Mouse (Mus musculus): ENCODE measurements around the gene Dnajb6. TPM values are rescaled to one million over a fixed set of nuclear protein-coding genes. Genes with fewer than 3 reads are reported as not detected.

Gene Dnajb6
- total and polyA plus RNA-seq, 3 experiments = 61.1 to 196 (median 140) TPM

DNA sequence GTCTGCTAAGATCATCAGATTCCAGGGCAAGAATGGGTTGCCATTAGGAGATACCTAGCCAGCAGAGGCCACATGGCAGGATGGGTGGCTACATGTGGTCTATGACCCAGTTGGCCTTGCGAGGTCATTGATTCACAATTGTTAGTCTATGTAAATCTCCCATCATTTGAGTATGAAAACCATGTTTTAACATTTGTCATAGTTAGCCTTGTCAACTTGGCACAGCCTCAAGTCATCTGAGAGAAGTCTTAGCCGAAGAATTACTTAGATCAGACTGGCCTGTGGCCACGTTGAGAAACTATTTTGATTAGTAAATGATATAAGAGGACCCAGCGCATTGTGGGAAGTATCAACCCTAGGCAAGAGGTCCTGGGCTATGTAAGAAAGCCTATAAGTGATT, 28.2 kb upstream of the Dnajb6 start:
- dilution Hi-C loops (cut with MboI; ENCODE audit: extremely low pct_ligation_motif_present, extremely low pct_unique_long_range_greater_than_20kb, low sequenced_read_pairs) = no loop called here

GRCm38 (mm10) chr5:29708258-29708657, 27.2 kb upstream of the Dnajb6 start:
- no peak for DNase-seq (ENCODE audit: extremely low read depth)
- no peaks in the 10 kb centered on the region for H3K27me3 ChIP-seq (replicated peaks)
- in situ Hi-C loops (cut with MboI; ENCODE audit: low pct_ligation_motif_present, low pct_unique_long_range_greater_than_20kb, low sequenced_read_pairs) (no loop called here), dilution Hi-C loops (cut with MboI; ENCODE audit: extremely low pct_ligation_motif_present, extremely low pct_unique_long_range_greater_than_20kb, low sequenced_read_pairs) (no loop called here)
- H3K4me2 ChIP-seq (ENCODE audit: insufficient read depth, low read depth, poor library complexity, severe bottlenecking) = no peak overlapping the region
- H3K4me1 ChIP-seq (ENCODE audit: control insufficient read depth in 1 of 2, insufficient read depth in 2 of 2) = no peaks in the 10 kb centered on the region
- no peak overlapping the region for H3K9ac ChIP-seq (ENCODE audit: insufficient read depth, low read depth)
- no peak overlapping the region for H3K4me3 ChIP-seq (replicated peaks in 1 of 3; ENCODE audit: low read depth in 2 of 3, low read length in 2 of 3, poor library complexity in 1 of 3)
- no peak for TF ChIP-seq MXI1 (IDR thresholded peaks at IDR 0.05; ENCODE audit: low read depth, low read length)
- no peak for TF ChIP-seq SIN3A (IDR thresholded peaks at IDR 0.05; ENCODE audit: low read length)
- no peak for TF ChIP-seq JUND (conservative IDR thresholded peaks at IDR 0.05; ENCODE audit: low read depth, low read length)
- TF ChIP-seq ZNF384 (IDR thresholded peaks at IDR 0.05; ENCODE audit: low read depth, low read length) = no peak
- no peak for TF ChIP-seq E2F4 (IDR thresholded peaks at IDR 0.05; ENCODE audit: insufficient replicate concordance, low read depth, low read length)
- no peak for TF ChIP-seq CHD1 (IDR thresholded peaks at IDR 0.05; ENCODE audit: low read depth, low read length)
- no peaks in the 10 kb centered on the region for H3K79me2 ChIP-seq (replicated peaks; ENCODE audit: control insufficient read depth, extremely low read depth, insufficient read depth, poor library complexity, severe bottlenecking)
- H3K27ac ChIP-seq (ENCODE audit: insufficient read depth, low read depth) = no peak overlapping the region
- H3K9me3 ChIP-seq (replicated peaks; ENCODE audit: low read length) = no peaks in the 10 kb centered on the region
- H3K36me3 ChIP-seq (replicated peaks in 1 of 2; ENCODE audit: control insufficient read depth in 1 of 2, insufficient read depth in 1 of 2, low read length in 1 of 2) = no peaks in the 10 kb centered on the region

More for the DNA sequence above, 28.2 kb upstream of the Dnajb6 start:
- no peak overlapping the region for H3K9ac ChIP-seq (ENCODE audit: insufficient read depth, low read depth)
- no peaks in the 10 kb centered on the region for H3K36me3 ChIP-seq (replicated peaks in 1 of 2; ENCODE audit: control insufficient read depth in 1 of 2, insufficient read depth in 1 of 2, low read length in 1 of 2)
- H3K27me3 ChIP-seq (replicated peaks) = no peaks in the 10 kb centered on the region
- no peak overlapping the region for H3K4me2 ChIP-seq (ENCODE audit: insufficient read depth, low read depth, poor library complexity, severe bottlenecking)
- no peak for TF ChIP-seq TCF12 (IDR thresholded peaks at IDR 0.05; ENCODE audit: low read depth, low read length)
- no peak for TF ChIP-seq MAX (IDR thresholded peaks at IDR 0.05; ENCODE audit: low read length)
- no peak for TF ChIP-seq SMC3 (IDR thresholded peaks at IDR 0.05; ENCODE audit: low read depth, low read length)
- TF ChIP-seq MAFK (IDR thresholded peaks at IDR 0.05; ENCODE audit: insufficient replicate concordance, low read length) = no peak
- TF ChIP-seq ZNF384 (IDR thresholded peaks at IDR 0.05; ENCODE audit: low read depth, low read length) = no peak
- TF ChIP-seq ELF1 (IDR thresholded peaks at IDR 0.05; ENCODE audit: low read depth, low read length) = no peak
- TF ChIP-seq ETS1 (conservative IDR thresholded peaks at IDR 0.05; ENCODE audit: low read depth, low read length) = no peak
- TF ChIP-seq POLR2AphosphoS2 (IDR thresholded peaks at IDR 0.05; ENCODE audit: low read depth, low read length) = no peak
- TF ChIP-seq USF2 (conservative IDR thresholded peaks at IDR 0.05; ENCODE audit: low read depth, low read length) = no peak
- TF ChIP-seq EP300 (IDR thresholded peaks at IDR 0.05; ENCODE audit: low read length) = no peak
- H3K4me1 ChIP-seq (ENCODE audit: control insufficient read depth in 1 of 2, insufficient read depth in 2 of 2) = no peaks in the 10 kb centered on the region; a peak in 1 of 4 replicates
- H3K79me2 ChIP-seq (replicated peaks; ENCODE audit: control insufficient read depth, extremely low read depth, insufficient read depth, poor library complexity, severe bottlenecking) = no peaks in the 10 kb centered on the region
- in situ Hi-C loops (cut with MboI; ENCODE audit: low pct_ligation_motif_present, low pct_unique_long_range_greater_than_20kb, low sequenced_read_pairs) = no loop called here
- no peak for DNase-seq (ENCODE audit: extremely low read depth)
- H3K27ac ChIP-seq (ENCODE audit: insufficient read depth, low read depth) = no peak overlapping the region
- no peaks in the 10 kb centered on the region for H3K9me3 ChIP-seq (replicated peaks; ENCODE audit: low read length)
- H3K4me3 ChIP-seq (replicated peaks in 1 of 3; ENCODE audit: low read depth in 2 of 3, low read length in 2 of 3, poor library complexity in 1 of 3) = no peak overlapping the region

DNA sequence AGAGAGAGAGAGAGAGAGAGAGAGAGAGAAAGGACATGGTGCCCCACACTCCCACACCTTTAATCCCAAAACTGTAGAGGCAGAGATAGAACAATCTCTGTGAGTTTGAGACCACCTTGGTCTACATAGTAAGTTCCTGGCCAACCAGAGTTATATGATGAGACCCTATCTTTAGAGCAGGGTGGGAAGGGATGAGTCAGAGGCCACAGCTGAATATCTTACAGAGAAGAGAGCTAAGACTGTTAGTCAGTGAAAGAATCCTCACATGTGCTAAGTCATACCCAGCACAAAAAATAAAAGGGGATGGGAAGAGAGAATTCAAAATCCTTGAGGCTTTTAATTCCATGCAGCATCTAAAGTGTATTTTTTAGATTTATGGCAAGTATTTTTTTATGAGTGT, 23.9 kb upstream of the Dnajb6 start:
- in situ Hi-C loops (cut with MboI; ENCODE audit: low pct_ligation_motif_present, low pct_unique_long_range_greater_than_20kb, low sequenced_read_pairs) (no loop called here), dilution Hi-C loops (cut with MboI; ENCODE audit: extremely low pct_ligation_motif_present, extremely low pct_unique_long_range_greater_than_20kb, low sequenced_read_pairs) (no loop called here)
- no peak overlapping the region for H3K9ac ChIP-seq (ENCODE audit: insufficient read depth, low read depth)
- TF ChIP-seq BHLHE40 (IDR thresholded peaks at IDR 0.05; ENCODE audit: low read depth, low read length) (no peak), NRF1 (IDR thresholded peaks at IDR 0.05; ENCODE audit: low read depth, low read length) (no peak), HCFC1 (IDR thresholded peaks at IDR 0.05; ENCODE audit: low read depth, low read length) (no peak), POLR2AphosphoS2 (IDR thresholded peaks at IDR 0.05; ENCODE audit: low read depth, low read length) (no peak), MEF2A (IDR thresholded peaks at IDR 0.05; ENCODE audit: borderline replicate concordance, low read depth, low read length) (no peak), CHD1 (IDR thresholded peaks at IDR 0.05; ENCODE audit: low read depth, low read length) (no peak), USF1 (IDR thresholded peaks at IDR 0.05; ENCODE audit: low read depth, low read length) (no peak), RAD21 (IDR thresholded peaks at IDR 0.05; ENCODE audit: low read depth, low read length) (no peak), UBTF (IDR thresholded peaks at IDR 0.05; ENCODE audit: low read depth, low read length) (no peak), ZNF384 (IDR thresholded peaks at IDR 0.05; ENCODE audit: low read depth, low read length) (no peak), MAZ (IDR thresholded peaks at IDR 0.05; ENCODE audit: low read depth, low read length) (no peak), E2F4 (IDR thresholded peaks at IDR 0.05; ENCODE audit: insufficient replicate concordance, low read depth, low read length) (no peak), IRF4 (IDR thresholded peaks at IDR 0.05; ENCODE audit: low read depth, low read length) (no peak), PAX5 (IDR thresholded peaks at IDR 0.05; ENCODE audit: low read length) (no peak), RCOR1 (conservative IDR thresholded peaks at IDR 0.05; ENCODE audit: low read depth, low read length) (no peak)

More for the DNA sequence above, 23.9 kb upstream of the Dnajb6 start:
- Histone ChIP-seq H3K27ac (ENCODE audit: insufficient read depth, low read depth) (no peak overlapping the region), H3K36me3 (replicated peaks in 1 of 2; ENCODE audit: control insufficient read depth in 1 of 2, insufficient read depth in 1 of 2, low read length in 1 of 2) (no peaks in the 10 kb centered on the region), H3K9me3 (replicated peaks; ENCODE audit: low read length) (no peaks in the 10 kb centered on the region), H3K4me1 (ENCODE audit: control insufficient read depth in 1 of 2, insufficient read depth in 2 of 2) (no peaks in the 10 kb centered on the region), H3K79me2 (replicated peaks; ENCODE audit: control insufficient read depth, extremely low read depth, insufficient read depth, poor library complexity, severe bottlenecking) (no peaks in the 10 kb centered on the region), H3K4me2 (ENCODE audit: insufficient read depth, low read depth, poor library complexity, severe bottlenecking) (no peak overlapping the region), H3K27me3 (replicated peaks) (no peaks in the 10 kb centered on the region), H3K4me3 (replicated peaks in 1 of 3; ENCODE audit: low read depth in 2 of 3, low read length in 2 of 3, poor library complexity in 1 of 3) (no peak overlapping the region)
- no peak for DNase-seq (ENCODE audit: extremely low read depth)

Measured in CH12.LX (cell line).